ENCODE assay signal across 9 mouse cellular contexts in genomic region chr15:86363841-86364295, GRCm38 (mm10).
A peak's percentile ranks its signal among the peaks of the same experiment; 100 is the strongest.
DNase-seq lines count a peak whose midpoint lies in the region; ATAC-seq lines count a peak whose summit lies in the region.
"Had no signal": no experiment of that assay in that cellular context is flagged by ENCODE, and none has a peak within 500 bp of the region (broad histone marks: within the 10 kb centered on the region; RNA-seq: fewer than 3 reads in every experiment).

No protein-coding gene starts in this region.

- no peaks in the 10 kb centered on the region for H3K27me3 ChIP-seq in midbrain, embryonic 13.5 days
- H3K27me3 ChIP-seq in midbrain, embryonic 11.5 days (ENCODE audit: control insufficient read depth, insufficient read depth, low read length): no peaks in the 10 kb centered on the region
- no peaks in the 10 kb centered on the region for H3K27me3 ChIP-seq in hindbrain, embryonic 16.5 days (replicated peaks; ENCODE audit: control insufficient read depth, insufficient read depth, low read length)
- no peaks in the 10 kb centered on the region for H3K27me3 ChIP-seq in intestine, embryonic 15.5 days (replicated peaks)
- H3K27me3 ChIP-seq: limb, embryonic 12.5 days had no signal

- no peak for DNase-seq in midbrain, embryonic 11.5 days (ENCODE audit: low spot score, missing footprints)
- DNase-seq in cerebellum, adult 8-10 months: peak; percentile 35
- no peak for DNase-seq in kidney, postnatal 14 days
- no peak for DNase-seq in gastrocnemius, postnatal 25 days

- peaks cover 58% of the 10 kb centered on the region for H3K4me1 ChIP-seq in midbrain, embryonic 13.5 days (replicated peaks)
- 0 out of 2 replicates have a peak, but pooled peaks cover 2% of the 10 kb centered on the region for H3K4me1 ChIP-seq in midbrain, embryonic 11.5 days (ENCODE audit: control insufficient read depth, insufficient read depth, low read length)
- H3K4me1 ChIP-seq in hindbrain, embryonic 16.5 days (ENCODE audit: control insufficient read depth, insufficient read depth, low read depth, low read length): peaks cover 51% of the 10 kb centered on the region
- no peaks in the 10 kb centered on the region for H3K4me1 ChIP-seq in intestine, embryonic 15.5 days (replicated peaks)
- H3K4me1 ChIP-seq: limb, embryonic 12.5 days had no signal

- no peaks in the 10 kb centered on the region for H3K36me3 ChIP-seq in midbrain, embryonic 13.5 days
- H3K36me3 ChIP-seq in midbrain, embryonic 11.5 days (ENCODE audit: control insufficient read depth, insufficient read depth, low read length): no peaks in the 10 kb centered on the region
- H3K36me3 ChIP-seq in hindbrain, embryonic 16.5 days (ENCODE audit: control insufficient read depth, insufficient read depth, low read length): no peaks in the 10 kb centered on the region
- no peaks in the 10 kb centered on the region for H3K36me3 ChIP-seq in intestine, embryonic 15.5 days
- H3K36me3 ChIP-seq: limb, embryonic 12.5 days had no signal

- H3K9ac ChIP-seq in midbrain, embryonic 13.5 days (replicated peaks): no peak overlapping the region
- H3K9ac ChIP-seq in midbrain, embryonic 11.5 days (ENCODE audit: low read length): no peak overlapping the region
- no peak overlapping the region for H3K9ac ChIP-seq in hindbrain, embryonic 16.5 days (ENCODE audit: low read depth, low read length)
- H3K9ac ChIP-seq in intestine, embryonic 15.5 days: no peak overlapping the region
- H3K9ac ChIP-seq: limb, embryonic 12.5 days had no signal

- WGBS in midbrain, embryonic 13.5 days: 66% methylated on average over 4 of the region's 4 CpGs
- 81% methylated on average over 4 of the region's 4 CpGs for WGBS in midbrain, embryonic 11.5 days
- WGBS in hindbrain, embryonic 16.5 days: 63% methylated on average over 4 of the region's 4 CpGs
- 85% methylated on average over 4 of the region's 4 CpGs for WGBS in intestine, embryonic 15.5 days

- no peak overlapping the region for H3K4me2 ChIP-seq in midbrain, embryonic 13.5 days (replicated peaks)
- H3K4me2 ChIP-seq in midbrain, embryonic 11.5 days: no peak overlapping the region
- H3K4me2 ChIP-seq in hindbrain, embryonic 16.5 days (ENCODE audit: low read length): no peak overlapping the region
- no peak overlapping the region for H3K4me2 ChIP-seq in intestine, embryonic 15.5 days (replicated peaks)
- H3K4me2 ChIP-seq: limb, embryonic 12.5 days had no signal

- H3K9me3 ChIP-seq in midbrain, embryonic 13.5 days: no peaks in the 10 kb centered on the region
- no peaks in the 10 kb centered on the region for H3K9me3 ChIP-seq in midbrain, embryonic 11.5 days (ENCODE audit: control insufficient read depth, low read length)
- H3K9me3 ChIP-seq in hindbrain, embryonic 16.5 days (ENCODE audit: control insufficient read depth, low read length): no peaks in the 10 kb centered on the region
- H3K9me3 ChIP-seq in intestine, embryonic 15.5 days: no peaks in the 10 kb centered on the region
- H3K9me3 ChIP-seq: limb, embryonic 12.5 days had no signal

- no peak for ATAC-seq in midbrain, embryonic 13.5 days
- no peak for ATAC-seq in midbrain, embryonic 11.5 days (ENCODE audit: low FRiP score)
- peak; percentile 52; the same call in 1 of the 2 replicates for ATAC-seq in hindbrain, embryonic 16.5 days
- ATAC-seq in monocyte, adult 5-6 weeks (replicated peaks; ENCODE audit: insufficient number of reproducible peaks, low FRiP score, low TSS enrichment, poor library complexity, severe bottlenecking): peak; percentile 62
- ATAC-seq in intestine, embryonic 15.5 days: no peak

- H3K4me3 ChIP-seq in midbrain, embryonic 13.5 days (replicated peaks): no peak overlapping the region
- H3K4me3 ChIP-seq in midbrain, embryonic 11.5 days (ENCODE audit: low read depth, low read length): no peak overlapping the region
- no peak overlapping the region for H3K4me3 ChIP-seq in hindbrain, embryonic 16.5 days (ENCODE audit: low read length)
- H3K4me3 ChIP-seq in intestine, embryonic 15.5 days (replicated peaks): no peak overlapping the region
- H3K4me3 ChIP-seq: limb, embryonic 12.5 days had no signal

- peak overlapping the region; percentile 37; the same call in 1 of the 2 replicates for H3K27ac ChIP-seq in midbrain, embryonic 13.5 days
- H3K27ac ChIP-seq in midbrain, embryonic 11.5 days (ENCODE audit: low read depth, low read length): no peak overlapping the region
- peak overlapping the region; percentile 48; the same call in 1 of the 2 replicates for H3K27ac ChIP-seq in hindbrain, embryonic 16.5 days (ENCODE audit: low read depth, low read length)
- H3K27ac ChIP-seq in intestine, embryonic 15.5 days: no peak overlapping the region
- H3K27ac ChIP-seq: limb, embryonic 12.5 days had no signal

Comparison
In these comparisons a context has a peak if more than half of its experiments do, and no peak if none do; other contexts are left out.
1. H3K27ac ChIP-seq: peak in midbrain, embryonic 13.5 days (single experiment) and hindbrain, embryonic 16.5 days (single experiment); none in midbrain, embryonic 11.5 days (single experiment) and intestine, embryonic 15.5 days (single experiment).
2. ATAC-seq: peak in hindbrain, embryonic 16.5 days (single experiment) and monocyte, adult 5-6 weeks (single experiment); none in midbrain, embryonic 13.5 days (single experiment), midbrain, embryonic 11.5 days (single experiment) and intestine, embryonic 15.5 days (single experiment).